In genomic region chr10:128703895-128704294, GRCm38 (mm10) we compare ENCODE assay signal across 8 mouse cellular contexts. TPM values are rescaled to one million over a fixed set of nuclear protein-coding genes. Genes with fewer than 3 reads are reported as not detected.
DNase-seq lines count a peak whose midpoint lies in the region; ATAC-seq and TF ChIP-seq lines count a peak whose summit lies in the region.

Gene Pmel (plus strand): TSS chr10:128704195.

- H3K4me2 ChIP-seq in embryonic facial prominence, embryonic 12.5 days (replicated peaks): peak within 1 kb of the TSS; percentile 79
- peak within 1 kb of the TSS; percentile 71 for H3K4me2 ChIP-seq in intestine, embryonic 16.5 days (ENCODE audit: low read depth, low read length)
- H3K4me2 ChIP-seq in neural tube, embryonic 13.5 days: peak within 1 kb of the TSS; percentile 88

- peak within 1 kb of the TSS; percentile 86 for H3K4me3 ChIP-seq in layer of hippocampus, adult 2 months
- H3K4me3 ChIP-seq in embryonic facial prominence, embryonic 12.5 days: peak within 1 kb of the TSS; percentile 83
- peak within 1 kb of the TSS; percentile 84 for H3K4me3 ChIP-seq in intestine, embryonic 16.5 days (ENCODE audit: low read length)
- peak within 1 kb of the TSS; percentile 75 for H3K4me3 ChIP-seq in neural tube, embryonic 13.5 days

- WGBS in embryonic facial prominence, embryonic 12.5 days: 14% methylated on average over 4 of the region's 4 CpGs
- WGBS in intestine, embryonic 16.5 days: 12% methylated on average over 4 of the region's 4 CpGs
- WGBS in neural tube, embryonic 13.5 days: 27% methylated on average over 4 of the region's 4 CpGs

- peaks cover 26% of the 10 kb centered on the region; the same call in 1 of the 2 replicates for H3K4me1 ChIP-seq in embryonic facial prominence, embryonic 12.5 days
- peaks cover 13% of the 10 kb centered on the region; the same call in 1 of the 2 replicates for H3K4me1 ChIP-seq in intestine, embryonic 16.5 days (ENCODE audit: control insufficient read depth, insufficient read depth, low read length)
- peaks cover 19% of the 10 kb centered on the region for H3K4me1 ChIP-seq in neural tube, embryonic 13.5 days (replicated peaks)

- no peaks in the 10 kb centered on the region for H3K27me3 ChIP-seq in embryonic facial prominence, embryonic 12.5 days
- no peaks in the 10 kb centered on the region for H3K27me3 ChIP-seq in intestine, embryonic 16.5 days (replicated peaks; ENCODE audit: control insufficient read depth, insufficient read depth, low read length)
- no peaks in the 10 kb centered on the region for H3K27me3 ChIP-seq in neural tube, embryonic 13.5 days

- H3K27ac ChIP-seq in layer of hippocampus, adult 2 months: peak within 1 kb of the TSS; percentile 79
- H3K27ac ChIP-seq in embryonic facial prominence, embryonic 12.5 days: peak within 1 kb of the TSS; percentile 97
- peak within 1 kb of the TSS; percentile 96 for H3K27ac ChIP-seq in intestine, embryonic 16.5 days (ENCODE audit: low read length)
- H3K27ac ChIP-seq in neural tube, embryonic 13.5 days (replicated peaks): peak within 1 kb of the TSS; percentile 80

- H3K9me3 ChIP-seq in embryonic facial prominence, embryonic 12.5 days: no peaks in the 10 kb centered on the region
- no peaks in the 10 kb centered on the region for H3K9me3 ChIP-seq in intestine, embryonic 16.5 days (ENCODE audit: control insufficient read depth, low read length)
- no peaks in the 10 kb centered on the region for H3K9me3 ChIP-seq in neural tube, embryonic 13.5 days

- no peak for DNase-seq in layer of hippocampus, adult 2 months (ENCODE audit: low spot score in 2 of 2)
- DNase-seq in layer of hippocampus, adult 18-20 months (ENCODE audit: low spot score in 2 of 2): no peak
- no peak for DNase-seq in Muller cell, postnatal 12 days (ENCODE audit: inconsistent ontology term)
- no peak for DNase-seq in layer of hippocampus, postnatal 36 days
- no peak for DNase-seq in spleen, adult 18-20 months

- no peak for TF ChIP-seq CTCF in layer of hippocampus, adult 2 months (conservative IDR thresholded peaks at IDR 0.05)

- H3K9ac ChIP-seq in embryonic facial prominence, embryonic 12.5 days: peak within 1 kb of the TSS; percentile 88
- peak within 1 kb of the TSS; percentile 86 for H3K9ac ChIP-seq in intestine, embryonic 16.5 days (ENCODE audit: low read depth, low read length)
- H3K9ac ChIP-seq in neural tube, embryonic 13.5 days: peak within 1 kb of the TSS; percentile 72

- no peak for ATAC-seq in embryonic facial prominence, embryonic 12.5 days (ENCODE audit: insufficient number of reproducible peaks, insufficient read depth, low FRiP score, low TSS enrichment)
- no peak for ATAC-seq in intestine, embryonic 16.5 days
- no peak for ATAC-seq in neural tube, embryonic 13.5 days (ENCODE audit: low read depth)

- peaks cover 41% of the 10 kb centered on the region for H3K36me3 ChIP-seq in embryonic facial prominence, embryonic 12.5 days
- no peaks in the 10 kb centered on the region; the same call in 1 of the 2 replicates for H3K36me3 ChIP-seq in intestine, embryonic 16.5 days (ENCODE audit: control insufficient read depth, insufficient read depth, low read length)
- H3K36me3 ChIP-seq in neural tube, embryonic 13.5 days: peaks cover 11% of the 10 kb centered on the region

RNA-seq across cellular contexts. Expression of gene Pmel, which starts in this region (rescaled TPM):
- under 1 TPM; 0.33 to 0.34 TPM for total RNA-seq in layer of hippocampus, adult 2 months (2021)
- total RNA-seq in layer of hippocampus, adult 18-20 months (2021): under 1 TPM; 0.20 to 0.25 TPM
- 26.3 and 48.0 TPM in 2 replicates for polyA plus RNA-seq in embryonic facial prominence, embryonic 12.5 days (2016; fragmentation: Nextera tagmentation; extraction: Ambion mirVana)
- polyA plus RNA-seq in intestine, embryonic 16.5 days (2015; fragmentation: Nextera tagmentation; extraction: Ambion mirVana): 1.5 and 1.6 TPM in 2 replicates
- 0.50 and 1.0 TPM in 2 replicates for polyA plus RNA-seq in neural tube, embryonic 13.5 days (2015; fragmentation: Nextera tagmentation; extraction: Ambion mirVana)
- under 1 TPM; 0.25 to 0.35 TPM for total RNA-seq in layer of hippocampus, postnatal 36 days (2021)

Comparison
In these comparisons a context has a peak if more than half of its experiments do, and no peak if none do; other contexts are left out.
1. RNA of gene Pmel (polyA plus RNA-seq): 26.3 to 48.0 TPM in embryonic facial prominence, embryonic 12.5 days; 1.5 to 1.6 TPM in intestine, embryonic 16.5 days and 0.50 to 1.0 TPM in neural tube, embryonic 13.5 days; every median in the first group is over 10 times any median in the second.
2. Peak in every context shown above with its lines, with median percentiles within 50 percentile points of each other: H3K27ac ChIP-seq, H3K4me3 ChIP-seq, H3K4me2 ChIP-seq and H3K9ac ChIP-seq.